Mouse (Mus musculus) limb, embryonic 12.5 days (tissue): ENCODE data around the gene Ube2i. TPM values are rescaled to one million over a fixed set of nuclear protein-coding genes. Genes with fewer than 3 reads are reported as not detected.

Experiments used
- ATAC-seq: fragments of 200-750 bp; cut with Nextera tagmentation; 2 replicates; pipeline ENCODE4 v1.8.0; 2017; ENCODE audit warnings: low read depth, moderate TSS enrichment; ENCODE audit not compliant: insufficient number of reproducible peaks, insufficient read depth, low FRiP score, low TSS enrichment
- H3K27ac ChIP-seq: fragments of 300-500 bp; sonication (generic); 2 replicates; pipeline ENCODE4 v1.5.1; 2016; ENCODE audit warnings: mild to moderate bottlenecking, moderate library complexity
- H3K27me3 ChIP-seq: fragments of 300-500 bp; sonication (generic); 2 replicates; pipeline ENCODE4 v1.6.1; 2016; ENCODE audit warnings: mild to moderate bottlenecking, moderate library complexity
- H3K36me3 ChIP-seq: fragments of 300-500 bp; sonication (generic); 2 replicates; pipeline ENCODE4 v1.6.1; 2016; ENCODE audit warnings: mild to moderate bottlenecking, moderate library complexity
- H3K4me1 ChIP-seq: fragments of 300-500 bp; sonication (generic); replicated peaks from 2 replicates; pipeline ENCODE4 v1.6.1; 2016
- H3K4me2 ChIP-seq: fragments of 300-500 bp; sonication (generic); 2 replicates; pipeline ENCODE4 v1.6.1; 2016; ENCODE audit warnings: mild to moderate bottlenecking, moderate library complexity
- H3K4me3 ChIP-seq: fragments of 300-500 bp; sonication (generic); replicated peaks from 2 replicates; pipeline ENCODE4 v1.5.1; 2016; ENCODE audit warnings: mild to moderate bottlenecking
- H3K9ac ChIP-seq: fragments of 300-500 bp; sonication (generic); replicated peaks from 2 replicates; pipeline ENCODE4 v1.6.1; 2016; ENCODE audit warnings: mild to moderate bottlenecking, moderate library complexity
- H3K9me3 ChIP-seq: fragments of 300-500 bp; sonication (generic); 2 replicates; pipeline ENCODE4 v1.6.1; 2016; ENCODE audit warnings: mild to moderate bottlenecking, moderate library complexity
- WGBS: fragments of 180-500 bp; shearing (Covaris S2); methylation state at CpG from one replicate; pipeline ENCODE4 v1.1.7; 2016; 5-methylcytosine and 5-hydroxymethylcytosine counted together
- polyA plus RNA-seq: library from polyadenylated mRNA; unstranded; fragments of >200 nt; fragmentation: Nextera tagmentation; extraction: Ambion mirVana; gene quantifications from 2 replicates; pipeline ENCODE4 v1.2.1, GENCODE M21; 2016

The Ube2i gene
- 811 and 887 TPM in 2 replicates for polyA plus RNA-seq

GRCm38 (mm10) chr17:25274571-25275346 lies at the start of gene Ube2i:
Ube2i (minus strand) TSS chr17:25274622.
- ATAC-seq: no peak
- Histone ChIP-seq H3K27me3 (no peaks in the 10 kb centered on the region), H3K36me3 (peaks cover 12% of the 10 kb centered on the region), H3K4me2 (peak within 1 kb of the TSS; percentile 97), H3K9me3 (no peaks in the 10 kb centered on the region), H3K4me3 (peak within 1 kb of the TSS; percentile 97), H3K4me1 (peaks cover 28% of the 10 kb centered on the region), H3K9ac (peak within 1 kb of the TSS; percentile 98), H3K27ac (peak within 1 kb of the TSS; percentile 99)
- 81% methylated on average over 9 of the region's 9 CpGs for WGBS

- Histone ChIP-seq H3K4me3 (no peak overlapping the region), H3K27ac (no peak overlapping the region), H3K27me3 (peaks cover 4% of the 10 kb centered on the region; the same call in 1 of the 2 replicates), H3K4me2 (no peak overlapping the region), H3K36me3 (no peaks in the 10 kb centered on the region), H3K9ac (no peak overlapping the region), H3K4me1 (no peaks in the 10 kb centered on the region), H3K9me3 (no peaks in the 10 kb centered on the region)
- 17% methylated on average over 2 of the region's 2 CpGs for WGBS
- ATAC-seq: no peak
These were observed 48.5 kb upstream of the Ube2i start for GRCm38 (mm10) chr17:25322930-25323329.

- H3K27ac ChIP-seq: no peak overlapping the region
- H3K4me3 ChIP-seq: no peak overlapping the region
- H3K36me3 ChIP-seq: no peaks in the 10 kb centered on the region
- no peak for ATAC-seq
- H3K9ac ChIP-seq: no peak overlapping the region
- no peak overlapping the region for H3K4me2 ChIP-seq
- no peaks in the 10 kb centered on the region for H3K4me1 ChIP-seq
- H3K9me3 ChIP-seq: no peaks in the 10 kb centered on the region
- peaks cover 4% of the 10 kb centered on the region; the same call in 1 of the 2 replicates for H3K27me3 ChIP-seq
- WGBS: 90% methylated on average over 8 of the region's 8 CpGs
These were observed 46.4 kb upstream of the Ube2i start for GRCm38 (mm10) chr17:25320819-25321218.

- no peak within 1 kb of the TSS for H3K4me2 ChIP-seq
- no peaks in the 10 kb centered on the region for H3K9me3 ChIP-seq
- no peaks in the 10 kb centered on the region for H3K36me3 ChIP-seq
- no peak for ATAC-seq
- H3K27me3 ChIP-seq: no peaks in the 10 kb centered on the region; the same call in 1 of the 2 replicates
- no peak within 1 kb of the TSS for H3K9ac ChIP-seq
- WGBS: 78% methylated on average over 5 of the region's 5 CpGs
- H3K27ac ChIP-seq: no peak within 1 kb of the TSS
- H3K4me3 ChIP-seq: no peak within 1 kb of the TSS
- H3K4me1 ChIP-seq: no peaks in the 10 kb centered on the region
These were observed 43.9 kb upstream of the Ube2i start, which contains the start of gene Prss29 for GRCm38 (mm10) chr17:25318354-25318753. Prss29 (plus strand) TSS chr17:25318654.

- H3K27me3 ChIP-seq: peaks cover 6% of the 10 kb centered on the region
- no peak within 1 kb of the TSS for H3K9ac ChIP-seq
- no peak within 1 kb of the TSS for H3K27ac ChIP-seq
- no peak within 1 kb of the TSS for H3K4me3 ChIP-seq
- H3K4me2 ChIP-seq: no peak within 1 kb of the TSS
- no peak for ATAC-seq
- no peaks in the 10 kb centered on the region for H3K9me3 ChIP-seq
- no peaks in the 10 kb centered on the region for H3K4me1 ChIP-seq
- H3K36me3 ChIP-seq: no peaks in the 10 kb centered on the region
- 68% methylated on average over 4 of the region's 4 CpGs for WGBS
These were observed 33.9 kb upstream of the Ube2i start, which contains the start of gene Prss28 for GRCm38 (mm10) chr17:25308346-25308745. Prss28 (plus strand) TSS chr17:25308646.

- no peak within 1 kb of the TSS for H3K27ac ChIP-seq
- no peak within 1 kb of the TSS for H3K9ac ChIP-seq
- no peak within 1 kb of the TSS for H3K4me3 ChIP-seq
- ATAC-seq: no peak
- H3K4me1 ChIP-seq: no peaks in the 10 kb centered on the region
- no peak within 1 kb of the TSS for H3K4me2 ChIP-seq
- 68% methylated on average over 5 of the region's 5 CpGs for WGBS
- H3K27me3 ChIP-seq: no peaks in the 10 kb centered on the region
- no peaks in the 10 kb centered on the region for H3K36me3 ChIP-seq
- no peaks in the 10 kb centered on the region for H3K9me3 ChIP-seq
These were observed 23.7 kb upstream of the Ube2i start, which contains the start of gene Prss34 for GRCm38 (mm10) chr17:25298094-25298493. Prss34 (plus strand) TSS chr17:25298394.

GRCm38 (mm10) chr17:25294111-25294510 lies 19.7 kb upstream of the Ube2i start:
- H3K4me1 ChIP-seq: no peaks in the 10 kb centered on the region
- WGBS: 52% methylated on average over 1 of the region's 1 CpGs
- no peaks in the 10 kb centered on the region for H3K9me3 ChIP-seq
- no peak overlapping the region for H3K4me2 ChIP-seq
- no peak; the same call in 1 of the 2 replicates for ATAC-seq
- no peaks in the 10 kb centered on the region for H3K36me3 ChIP-seq
- no peak overlapping the region for H3K4me3 ChIP-seq
- H3K27ac ChIP-seq: no peak overlapping the region
- H3K27me3 ChIP-seq: 0 out of 2 replicates have a peak, but pooled peaks cover 3% of the 10 kb centered on the region
- no peak overlapping the region for H3K9ac ChIP-seq

- Histone ChIP-seq H3K4me2 (no peak overlapping the region), H3K27ac (no peak overlapping the region), H3K4me1 (no peaks in the 10 kb centered on the region), H3K9me3 (no peaks in the 10 kb centered on the region), H3K36me3 (no peaks in the 10 kb centered on the region), H3K27me3 (0 out of 2 replicates have a peak, but pooled peaks cover 3% of the 10 kb centered on the region), H3K9ac (no peak overlapping the region), H3K4me3 (no peak overlapping the region)
- ATAC-seq: no peak
- 82% methylated on average over 5 of the region's 5 CpGs for WGBS
These were observed 19.1 kb upstream of the Ube2i start for GRCm38 (mm10) chr17:25293495-25293894.

- H3K4me1 ChIP-seq: no peaks in the 10 kb centered on the region
- H3K4me3 ChIP-seq: no peak overlapping the region
- ATAC-seq: no peak
- WGBS: 35% methylated on average over 4 of the region's 4 CpGs
- no peaks in the 10 kb centered on the region for H3K9me3 ChIP-seq
- H3K4me2 ChIP-seq: no peak overlapping the region
- no peak overlapping the region for H3K9ac ChIP-seq
- H3K36me3 ChIP-seq: no peaks in the 10 kb centered on the region
- H3K27me3 ChIP-seq: 0 out of 2 replicates have a peak, but pooled peaks cover 3% of the 10 kb centered on the region
- no peak overlapping the region for H3K27ac ChIP-seq
These were observed 16.0 kb upstream of the Ube2i start for GRCm38 (mm10) chr17:25290411-25290810.

- Histone ChIP-seq H3K9ac (no peak overlapping the region), H3K27ac (no peak overlapping the region), H3K9me3 (0 out of 2 replicates have a peak, but pooled peaks cover under 1% of the 10 kb centered on the region), H3K4me2 (no peak overlapping the region), H3K27me3 (0 out of 2 replicates have a peak, but pooled peaks cover 3% of the 10 kb centered on the region), H3K36me3 (no peaks in the 10 kb centered on the region), H3K4me3 (no peak overlapping the region), H3K4me1 (no peaks in the 10 kb centered on the region)
- WGBS: 10% methylated on average over 4 of the region's 4 CpGs
- ATAC-seq: no peak
These were observed 14.4 kb upstream of the Ube2i start for GRCm38 (mm10) chr17:25288842-25289241.

- Histone ChIP-seq H3K36me3 (no peaks in the 10 kb centered on the region), H3K4me1 (no peaks in the 10 kb centered on the region), H3K27me3 (0 out of 2 replicates have a peak, but pooled peaks cover 3% of the 10 kb centered on the region), H3K27ac (no peak overlapping the region), H3K9ac (no peak overlapping the region), H3K4me2 (no peak overlapping the region), H3K9me3 (0 out of 2 replicates have a peak, but pooled peaks cover 4% of the 10 kb centered on the region), H3K4me3 (no peak overlapping the region)
- ATAC-seq: no peak
- WGBS: 24% methylated on average over 3 of the region's 3 CpGs
These were observed 10.6 kb upstream of the Ube2i start for GRCm38 (mm10) chr17:25285033-25285432.
